10 mouse cellular contexts compared by ENCODE assay signal in the genomic region with DNA sequence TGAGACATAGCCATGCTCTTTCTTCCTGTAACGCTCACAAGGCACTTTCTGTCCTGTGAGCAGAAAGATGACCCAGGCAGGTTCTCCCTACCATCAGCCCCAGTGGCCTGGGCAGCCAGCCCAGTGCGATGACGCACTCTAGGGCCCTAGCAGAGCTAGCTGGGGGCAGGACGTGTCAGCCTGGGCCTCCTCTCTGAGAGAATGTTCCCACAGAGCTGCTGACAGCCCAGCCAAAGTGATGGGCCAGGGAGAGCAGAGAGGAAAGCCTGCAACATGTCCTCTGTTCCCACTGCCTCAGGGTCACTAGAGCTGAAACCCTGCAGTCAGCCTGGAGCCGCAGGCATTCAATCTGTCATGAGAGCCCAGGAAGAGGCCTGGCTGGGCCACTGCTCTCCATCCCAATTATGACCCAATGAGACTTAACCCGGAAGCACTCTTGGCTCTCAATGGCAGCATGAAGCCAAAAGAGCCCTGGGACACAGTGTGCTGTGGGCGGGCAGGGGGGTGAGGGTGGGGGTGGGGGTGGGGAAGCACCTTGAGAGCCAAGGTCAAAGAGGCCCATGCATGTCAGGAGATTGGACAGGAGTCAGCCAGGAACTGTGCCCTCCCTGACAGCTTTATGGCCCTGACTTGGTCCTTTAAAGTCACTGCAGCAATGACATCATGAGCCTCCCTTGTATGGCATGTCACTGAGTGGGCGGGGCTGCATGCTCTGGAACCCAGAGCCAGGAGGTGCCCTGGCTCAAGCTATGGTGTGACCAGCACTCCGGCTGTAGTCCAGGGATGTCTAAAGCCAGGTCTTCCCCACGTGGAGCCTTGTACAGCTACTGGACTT.
DNase-seq lines count a peak whose midpoint lies in the region; ATAC-seq and TF ChIP-seq lines count a peak whose summit lies in the region.
"Had no signal": no experiment of that assay in that cellular context is flagged by ENCODE, and none has a peak within 500 bp of the region (broad histone marks: within the 10 kb centered on the region; RNA-seq: fewer than 3 reads in every experiment).

No protein-coding gene starts in this region.

- no peak for TF ChIP-seq CTCF in forebrain, postnatal 0 days (IDR thresholded peaks at IDR 0.05; ENCODE audit: low read depth)

- peak overlapping the region; percentile 83 for H3K27ac ChIP-seq in limb, embryonic 10.5 days
- no peak overlapping the region for H3K27ac ChIP-seq in forebrain, postnatal 0 days (ENCODE audit: low read depth, low read length)
- H3K27ac ChIP-seq: hindbrain, embryonic 15.5 days had no signal

- H3K9ac ChIP-seq in forebrain, postnatal 0 days: no peak overlapping the region
- H3K9ac ChIP-seq: hindbrain, embryonic 15.5 days had no signal

- H3K9me3 ChIP-seq in limb, embryonic 10.5 days (replicated peaks): no peaks in the 10 kb centered on the region
- no peaks in the 10 kb centered on the region for H3K9me3 ChIP-seq in forebrain, postnatal 0 days (ENCODE audit: low read length)
- H3K9me3 ChIP-seq: hindbrain, embryonic 15.5 days had no signal

- H3K4me1 ChIP-seq in limb, embryonic 10.5 days: peaks cover 93% of the 10 kb centered on the region
- H3K4me1 ChIP-seq in forebrain, postnatal 0 days (ENCODE audit: insufficient read depth): no peaks in the 10 kb centered on the region

- 36% methylated on average over 10 of the region's 10 CpGs for WGBS in limb, embryonic 10.5 days
- 80% methylated on average over 10 of the region's 10 CpGs for WGBS in forebrain, postnatal 0 days

- DNase-seq in right cerebral cortex, postnatal 25 days: peak; percentile 25
- DNase-seq in right cerebral cortex, adult 2 months (ENCODE audit: low spot score in 2 of 2): no peak
- peak; percentile 12 to 28 for DNase-seq in cerebellum, postnatal 36 days
- peak; percentile 90 to 92 for DNase-seq in heart, postnatal 14 days
- DNase-seq in limb, embryonic 10.5 days (ENCODE audit: low spot score): no peak
- peak; percentile 28 to 67 for DNase-seq in urinary bladder, postnatal 36 days (ENCODE audit: low spot score in 2 of 2)
- DNase-seq in forebrain, postnatal 0 days: no peak
- no peak for DNase-seq in frontal cortex, postnatal 14 days (ENCODE audit: low spot score in 2 of 2)

- no peak overlapping the region for H3K4me3 ChIP-seq in limb, embryonic 10.5 days
- no peak overlapping the region for H3K4me3 ChIP-seq in forebrain, postnatal 0 days (ENCODE audit: low read depth, low read length)
- H3K4me3 ChIP-seq: hindbrain, embryonic 15.5 days; myocyte had no signal

- no peak; the same call in 1 of the 2 replicates for ATAC-seq in forebrain, postnatal 0 days

- intact Hi-C loops in heart, postnatal 14 days (cut with DNase I): no loop called here

- no peak overlapping the region for H3K4me2 ChIP-seq in forebrain, postnatal 0 days (ENCODE audit: low read depth)
- H3K4me2 ChIP-seq: hindbrain, embryonic 15.5 days had no signal

- H3K36me3 ChIP-seq in limb, embryonic 10.5 days: no peaks in the 10 kb centered on the region
- H3K36me3 ChIP-seq in forebrain, postnatal 0 days (ENCODE audit: insufficient read depth): no peaks in the 10 kb centered on the region
- H3K36me3 ChIP-seq: hindbrain, embryonic 15.5 days had no signal

- H3K27me3 ChIP-seq in limb, embryonic 10.5 days (ENCODE audit: low read depth, poor library complexity, severe bottlenecking): peaks cover 29% of the 10 kb centered on the region
- H3K27me3 ChIP-seq in forebrain, postnatal 0 days (ENCODE audit: insufficient read depth, low read length): no peaks in the 10 kb centered on the region; the same call in 1 of the 2 replicates
- H3K27me3 ChIP-seq: hindbrain, embryonic 15.5 days had no signal

Comparison
In these comparisons a context has a peak if more than half of its experiments do, and no peak if none do; other contexts are left out.
1. DNase-seq: peak in right cerebral cortex, postnatal 25 days (single experiment), cerebellum, postnatal 36 days (2 of 2), heart, postnatal 14 days (2 of 2) and urinary bladder, postnatal 36 days (2 of 2); none in right cerebral cortex, adult 2 months (0 of 2), limb, embryonic 10.5 days (single experiment), forebrain, postnatal 0 days (single experiment) and frontal cortex, postnatal 14 days (0 of 2).